Mouse (Mus musculus) small intestine, adult 2 months (tissue): ENCODE measurements around the gene Gimap9. TPM values are rescaled to one million over a fixed set of nuclear protein-coding genes. Genes with fewer than 3 reads are reported as not detected.

Experiments used
- H3K27ac ChIP-seq: fragments of 200-500 bp; 2 replicates; pipeline ENCODE4 v1.5.1; 2012; ENCODE audit warnings: low read depth, low read length, control low read depth, inconsistent platforms; ENCODE audit not compliant: insufficient read depth
- H3K27me3 ChIP-seq: fragments of 200-500 bp; 2 replicates; pipeline ENCODE4 v1.6.1; 2012; ENCODE audit warnings: mild to moderate bottlenecking, moderate library complexity, low read length, inconsistent platforms; ENCODE audit not compliant: control insufficient read depth, insufficient read depth
- H3K36me3 ChIP-seq: fragments of 200-500 bp; 2 replicates; pipeline ENCODE4 v1.6.1; 2012; ENCODE audit warnings: mild to moderate bottlenecking, low read length, control low read depth, inconsistent platforms; ENCODE audit not compliant: control insufficient read depth, insufficient read depth
- H3K4me1 ChIP-seq: fragments of 200-500 bp; 2 replicates; pipeline ENCODE4 v1.6.1; 2012; ENCODE audit warnings: low read length, inconsistent platforms, mixed read lengths; ENCODE audit not compliant: control insufficient read depth, insufficient read depth, insufficient read length
- H3K4me3 ChIP-seq: fragments of 200-500 bp; 2 replicates; pipeline ENCODE4 v1.5.1; 2012; ENCODE audit warnings: low read depth, mild to moderate bottlenecking, control low read depth, inconsistent platforms, low read length, moderate library complexity
- CTCF ChIP-seq: fragments of 200-500 bp; IDR thresholded peaks from 2 replicates; pipeline ENCODE4 v1.5.1; 2012; ENCODE audit warnings: low read depth, mild to moderate bottlenecking, control low read depth, inconsistent platforms, low read length, moderate library complexity, mixed read lengths; ENCODE audit not compliant: insufficient replicate concordance, insufficient read length; ENCODE audit errors: extremely low read depth
- POLR2A ChIP-seq: fragments of 200-500 bp; IDR thresholded peaks from 2 replicates; pipeline ENCODE4 v1.6.1; 2012; ENCODE audit warnings: low read depth, mild to moderate bottlenecking, control low read depth, inconsistent platforms, low read length, moderate library complexity
- WGBS: fragments of 180-500 bp; shearing (Covaris S2); methylation state at CpG from one replicate; pipeline ENCODE4 v1.1.7; 2018; 5-methylcytosine and 5-hydroxymethylcytosine counted together
- polyA plus RNA-seq: library from polyadenylated mRNA; depleted of rRNA; stranded (reverse); fragments of >200 nt; gene quantifications from 2 replicates; pipeline ENCODE4 v1.2.3, GENCODE M21; 2012

Gene Gimap9
- polyA plus RNA-seq, 1 experiment = 0.62 TPM

GRCm38 (mm10) chr6:48664750-48665149, 11.2 kb upstream of the Gimap9 start:
- Histone ChIP-seq H3K27me3 (no peaks in the 10 kb centered on the region), H3K4me1 (peaks cover 8% of the 10 kb centered on the region), H3K27ac (no peak overlapping the region), H3K4me3 (no peak overlapping the region), H3K36me3 (no peaks in the 10 kb centered on the region)
- no peak for TF ChIP-seq POLR2A
- TF ChIP-seq CTCF = no peak
- 49% methylated on average over 4 of the region's 4 CpGs for WGBS

GRCm38 (mm10) chr6:48665471-48665870, 10.5 kb upstream of the Gimap9 start:
- H3K4me3 ChIP-seq = no peak overlapping the region
- H3K4me1 ChIP-seq = peaks cover 8% of the 10 kb centered on the region
- 97% methylated on average over 9 of the region's 9 CpGs for WGBS
- no peaks in the 10 kb centered on the region for H3K27me3 ChIP-seq
- TF ChIP-seq POLR2A (no peak), CTCF (no peak)
- no peak overlapping the region for H3K27ac ChIP-seq
- H3K36me3 ChIP-seq = no peaks in the 10 kb centered on the region

- TF ChIP-seq POLR2A (no peak), CTCF (no peak)
Observed at GRCm38 (mm10) chr6:48666159-48666586, 9.8 kb upstream of the Gimap9 start.

GRCm38 (mm10) chr6:48668022-48668421, 7.9 kb upstream of the Gimap9 start:
- H3K27me3 ChIP-seq = no peaks in the 10 kb centered on the region
- H3K4me3 ChIP-seq = no peak overlapping the region
- H3K27ac ChIP-seq = no peak overlapping the region
- peaks cover 8% of the 10 kb centered on the region for H3K4me1 ChIP-seq
- TF ChIP-seq POLR2A = no peak
- no peak for TF ChIP-seq CTCF
- no peaks in the 10 kb centered on the region for H3K36me3 ChIP-seq

More at GRCm38 (mm10) chr6:48666159-48666586, 9.8 kb upstream of the Gimap9 start:
- Histone ChIP-seq H3K27ac (no peak overlapping the region), H3K36me3 (no peaks in the 10 kb centered on the region), H3K4me3 (no peak overlapping the region), H3K27me3 (no peaks in the 10 kb centered on the region), H3K4me1 (peaks cover 8% of the 10 kb centered on the region)
- WGBS = 7% methylated on average over 7 of the region's 7 CpGs

- Histone ChIP-seq H3K36me3 (no peaks in the 10 kb centered on the region), H3K4me3 (no peak overlapping the region), H3K27ac (no peak overlapping the region), H3K27me3 (no peaks in the 10 kb centered on the region), H3K4me1 (peaks cover 8% of the 10 kb centered on the region)
- WGBS = 62% methylated on average over 2 of the region's 2 CpGs
- TF ChIP-seq CTCF = no peak
- TF ChIP-seq POLR2A = no peak
Observed at GRCm38 (mm10) chr6:48669446-48669969, 6.4 kb upstream of the Gimap9 start.

DNA sequence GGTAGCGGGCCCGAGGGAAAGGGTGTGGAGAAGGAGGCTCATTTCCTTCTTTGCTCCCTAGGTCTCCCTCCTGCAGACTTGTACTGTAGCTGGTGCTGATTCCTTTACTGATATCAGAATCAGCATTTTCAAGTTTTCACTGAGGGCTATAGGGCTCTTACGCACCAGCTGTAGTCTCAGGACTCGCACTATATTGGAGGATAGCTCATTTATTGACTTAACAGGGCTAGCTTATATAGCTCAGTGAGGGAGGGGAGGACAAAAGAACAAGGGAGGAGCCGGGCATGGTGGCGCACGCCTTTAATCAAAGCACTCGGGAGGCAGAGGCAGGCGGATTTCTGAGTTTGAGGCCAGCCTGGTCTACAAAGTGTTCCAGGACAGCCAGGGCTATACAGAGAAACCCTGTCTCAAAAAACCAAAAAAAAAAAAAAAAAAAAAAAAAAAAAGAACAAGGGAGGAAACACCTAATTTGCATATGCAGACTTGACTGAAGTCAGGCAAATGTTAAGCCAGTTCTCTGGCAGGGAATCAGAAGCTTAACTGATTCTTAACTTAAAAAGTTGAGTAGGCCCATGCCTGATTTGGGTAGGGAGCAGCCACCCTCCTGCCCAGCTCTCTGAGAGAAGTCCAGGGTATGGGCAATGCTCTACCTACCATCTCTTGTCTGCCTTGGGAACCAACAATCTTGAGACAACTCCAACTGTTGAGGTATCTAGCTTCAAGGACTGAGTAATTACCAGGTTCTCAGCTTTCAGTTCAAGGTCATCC, 1.5 kb upstream of the Gimap9 start:
- Histone ChIP-seq H3K4me1 (peaks cover 5% of the 10 kb centered on the region; the same call in 1 of the 2 replicates), H3K27me3 (no peaks in the 10 kb centered on the region), H3K27ac (peak overlapping the region; percentile 25; the same call in 1 of the 2 replicates), H3K36me3 (peaks cover 5% of the 10 kb centered on the region; the same call in 1 of the 2 replicates), H3K4me3 (no peak overlapping the region)
- TF ChIP-seq CTCF = no peak
- TF ChIP-seq POLR2A = no peak
- WGBS = 88% methylated on average over 9 of the region's 9 CpGs

DNA sequence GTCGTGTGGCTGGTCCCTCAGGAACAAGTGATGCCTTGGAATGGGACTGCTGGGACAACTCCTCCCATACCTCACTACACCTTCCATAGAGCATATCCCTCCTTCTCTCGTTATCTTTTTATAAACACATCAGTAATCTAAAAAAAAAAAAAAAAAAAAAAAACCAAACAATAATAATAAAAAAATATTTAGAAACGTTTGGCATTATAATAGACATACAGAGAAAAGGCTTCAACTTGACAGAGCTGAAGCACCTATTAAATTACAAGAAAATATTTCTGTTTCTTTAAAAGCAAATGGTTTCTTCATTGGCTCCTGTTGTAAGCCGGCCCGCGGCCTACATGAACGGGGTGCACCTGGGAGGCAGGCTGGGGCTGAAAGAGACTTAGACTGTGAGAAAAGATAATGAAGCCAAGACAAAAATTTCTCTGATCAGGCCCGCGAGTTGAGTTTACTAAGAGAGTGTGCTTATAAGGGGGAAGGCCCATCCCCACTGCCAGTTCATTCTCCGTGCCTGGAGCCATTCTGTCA, 464 bp upstream of the Gimap9 start:
- no peaks in the 10 kb centered on the region for H3K27me3 ChIP-seq
- WGBS = 14% methylated on average over 10 of the region's 10 CpGs
- TF ChIP-seq CTCF = no peak
- no peak for TF ChIP-seq POLR2A
- H3K4me1 ChIP-seq = peaks cover 5% of the 10 kb centered on the region; the same call in 1 of the 2 replicates
- H3K4me3 ChIP-seq = peak overlapping the region; percentile 68
- peak overlapping the region; percentile 81 for H3K27ac ChIP-seq
- peaks cover 5% of the 10 kb centered on the region; the same call in 1 of the 2 replicates for H3K36me3 ChIP-seq
